ENCODE assay signal across 18 mouse cellular contexts in the genomic region with DNA sequence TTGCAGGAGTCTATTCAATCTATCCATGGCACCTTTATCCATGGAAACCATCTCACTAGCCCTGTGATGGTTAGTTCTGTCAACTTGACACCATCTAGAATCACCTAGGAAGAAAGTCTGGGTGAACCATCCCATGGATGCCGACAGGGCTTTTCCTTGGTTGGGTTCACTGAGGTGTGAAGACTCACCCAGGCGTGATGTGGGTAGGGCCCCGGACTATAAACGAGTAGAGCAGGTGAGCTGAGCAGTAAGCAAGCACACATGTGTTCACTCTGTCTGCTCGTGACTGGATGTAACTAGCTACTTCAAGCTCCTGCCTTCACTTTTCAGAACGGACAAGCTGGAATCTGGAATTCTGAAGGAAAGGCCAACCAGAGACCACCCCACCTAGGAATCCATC.
"Had no signal": no experiment of that assay in that cellular context is flagged by ENCODE, and none has a peak within 500 bp of the region (broad histone marks: within the 10 kb centered on the region; RNA-seq: fewer than 3 reads in every experiment).

No protein-coding gene starts in this region.

- DNase-seq: lung, embryonic 14.5 days; lung, postnatal 10 days; lung, postnatal 4 days; midbrain, embryonic 14.5 days; retina, postnatal 1 day; right cerebral cortex, adult 18-20 months; right cerebral cortex, postnatal 25 days; right cerebral cortex, postnatal 4 days; spleen, adult 18-20 months; thymus, adult 18-20 months; thymus, postnatal 14 days; thymus, postnatal 36 days had no signal

- H3K4me2 ChIP-seq: lung, embryonic 14.5 days; midbrain, embryonic 12.5 days; neural tube, embryonic 13.5 days; neural tube, embryonic 15.5 days had no signal

- ATAC-seq: midbrain, embryonic 16.5 days had no signal

- H3K36me3 ChIP-seq: midbrain, embryonic 10.5 days; midbrain, embryonic 12.5 days; neural tube, embryonic 13.5 days; neural tube, embryonic 15.5 days had no signal

- H3K27ac ChIP-seq: midbrain, embryonic 10.5 days; midbrain, embryonic 12.5 days; neural tube, embryonic 13.5 days; neural tube, embryonic 15.5 days had no signal

- H3K4me1 ChIP-seq: midbrain, embryonic 10.5 days; midbrain, embryonic 12.5 days; neural tube, embryonic 15.5 days had no signal

- H3K4me3 ChIP-seq: midbrain, embryonic 10.5 days; midbrain, embryonic 12.5 days; myocyte; neural tube, embryonic 13.5 days; neural tube, embryonic 15.5 days had no signal

- H3K9ac ChIP-seq: lung, embryonic 14.5 days; midbrain, embryonic 12.5 days; neural tube, embryonic 13.5 days; neural tube, embryonic 15.5 days had no signal

- H3K27me3 ChIP-seq: midbrain, embryonic 12.5 days; neural tube, embryonic 13.5 days; neural tube, embryonic 15.5 days had no signal

- H3K9me3 ChIP-seq: midbrain, embryonic 10.5 days; midbrain, embryonic 12.5 days; neural tube, embryonic 13.5 days; neural tube, embryonic 15.5 days had no signal
